Mouse (Mus musculus): ENCODE results near the gene Gucy2c.

DNA sequence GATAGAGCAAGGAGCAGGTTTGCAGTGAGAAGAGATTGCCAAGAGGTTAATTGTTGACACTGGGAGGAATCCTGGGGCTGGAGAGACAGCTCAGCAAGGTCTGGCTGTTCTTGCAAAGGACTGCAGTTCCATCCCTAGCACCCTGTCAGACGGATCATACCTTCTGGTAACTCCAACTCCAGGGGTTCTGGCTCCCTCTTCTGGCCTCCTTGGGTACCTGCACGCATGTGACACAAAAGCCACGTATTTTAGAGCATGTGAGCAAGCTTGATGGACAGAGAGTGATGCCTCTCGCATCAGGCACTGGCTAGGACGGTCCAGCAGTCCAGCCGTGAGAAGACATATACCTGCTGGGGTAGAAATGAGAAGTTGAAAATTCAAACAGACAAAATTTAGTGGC is 90.3 kb downstream of the Gucy2c start:
- TF ChIP-seq GATA1 (IDR thresholded peaks at IDR 0.05; ENCODE audit: low read length) (no peak), TAL1 (IDR thresholded peaks at IDR 0.05; ENCODE audit: low read length) (no peak)
